25 mouse cellular contexts compared by ENCODE assay signal in genomic region chr13:29810780-29811179, GRCm38 (mm10). TPM values are rescaled to one million over a fixed set of nuclear protein-coding genes. Genes with fewer than 3 reads are reported as not detected.
DNase-seq lines count a peak whose midpoint lies in the region; ATAC-seq and TF ChIP-seq lines count a peak whose summit lies in the region.
"Had no signal": no experiment of that assay in that cellular context is flagged by ENCODE, and none has a peak within 500 bp of the region (broad histone marks: within the 10 kb centered on the region; RNA-seq: fewer than 3 reads in every experiment).

No protein-coding gene starts in this region.

- no peak overlapping the region for H3K4me3 ChIP-seq in forebrain, embryonic 13.5 days
- H3K4me3 ChIP-seq in forebrain, embryonic 12.5 days (replicated peaks), result no peak overlapping the region
- no peak overlapping the region for H3K4me3 ChIP-seq in forebrain, embryonic 15.5 days
- no peak overlapping the region for H3K4me3 ChIP-seq in forebrain, postnatal 0 days (ENCODE audit: low read depth, low read length)
- H3K4me3 ChIP-seq in intestine, embryonic 14.5 days (ENCODE audit: low read depth, low read length), result no peak overlapping the region
- no peak overlapping the region for H3K4me3 ChIP-seq in intestine, embryonic 16.5 days (ENCODE audit: low read length)
- H3K4me3 ChIP-seq: embryonic facial prominence, embryonic 13.5 days; embryonic facial prominence, embryonic 15.5 days; erythroblast, embryonic 14.5 days had no signal

- no peak overlapping the region for H3K9ac ChIP-seq in forebrain, embryonic 13.5 days
- no peak overlapping the region for H3K9ac ChIP-seq in forebrain, embryonic 12.5 days
- H3K9ac ChIP-seq in forebrain, embryonic 15.5 days (replicated peaks), result no peak overlapping the region
- no peak overlapping the region for H3K9ac ChIP-seq in forebrain, postnatal 0 days
- no peak overlapping the region for H3K9ac ChIP-seq in intestine, embryonic 14.5 days (ENCODE audit: low read length)
- H3K9ac ChIP-seq in intestine, embryonic 16.5 days (ENCODE audit: low read depth, low read length), result no peak overlapping the region
- H3K9ac ChIP-seq: embryonic facial prominence, embryonic 13.5 days; embryonic facial prominence, embryonic 15.5 days had no signal

- peak overlapping the region; percentile 5; the same call in 1 of the 2 replicates for H3K27ac ChIP-seq in forebrain, embryonic 13.5 days
- H3K27ac ChIP-seq in forebrain, embryonic 12.5 days, result no peak overlapping the region
- no peak overlapping the region; the same call in 1 of the 2 replicates for H3K27ac ChIP-seq in forebrain, embryonic 15.5 days (replicated peaks)
- H3K27ac ChIP-seq in forebrain, postnatal 0 days (ENCODE audit: low read depth, low read length), result no peak overlapping the region
- H3K27ac ChIP-seq in intestine, embryonic 14.5 days (ENCODE audit: low read depth), result no peak overlapping the region
- H3K27ac ChIP-seq in intestine, embryonic 16.5 days (ENCODE audit: low read length), result no peak overlapping the region
- H3K27ac ChIP-seq: embryonic facial prominence, embryonic 13.5 days; embryonic facial prominence, embryonic 15.5 days had no signal

- no peaks in the 10 kb centered on the region for H3K27me3 ChIP-seq in forebrain, embryonic 13.5 days
- H3K27me3 ChIP-seq in forebrain, embryonic 12.5 days, result no peaks in the 10 kb centered on the region
- H3K27me3 ChIP-seq in forebrain, embryonic 15.5 days, result no peaks in the 10 kb centered on the region
- H3K27me3 ChIP-seq in forebrain, postnatal 0 days (ENCODE audit: insufficient read depth, low read length), result no peaks in the 10 kb centered on the region
- no peaks in the 10 kb centered on the region for H3K27me3 ChIP-seq in intestine, embryonic 14.5 days (replicated peaks; ENCODE audit: control insufficient read depth, insufficient read depth, low read length)
- no peaks in the 10 kb centered on the region for H3K27me3 ChIP-seq in intestine, embryonic 16.5 days (replicated peaks; ENCODE audit: control insufficient read depth, insufficient read depth, low read length)
- H3K27me3 ChIP-seq: CH12.LX; embryonic facial prominence, embryonic 13.5 days; embryonic facial prominence, embryonic 15.5 days; Patski had no signal

- H3K4me2 ChIP-seq in forebrain, embryonic 13.5 days, result no peak overlapping the region
- H3K4me2 ChIP-seq in forebrain, embryonic 12.5 days, result no peak overlapping the region
- no peak overlapping the region for H3K4me2 ChIP-seq in forebrain, embryonic 15.5 days (replicated peaks)
- H3K4me2 ChIP-seq in forebrain, postnatal 0 days (ENCODE audit: low read depth), result no peak overlapping the region
- no peak overlapping the region for H3K4me2 ChIP-seq in intestine, embryonic 14.5 days (ENCODE audit: low read length)
- no peak overlapping the region for H3K4me2 ChIP-seq in intestine, embryonic 16.5 days (ENCODE audit: low read depth, low read length)
- H3K4me2 ChIP-seq: embryonic facial prominence, embryonic 13.5 days; embryonic facial prominence, embryonic 15.5 days had no signal

- H3K36me3 ChIP-seq in forebrain, embryonic 13.5 days (ENCODE audit: poor library complexity, severe bottlenecking), result no peaks in the 10 kb centered on the region
- H3K36me3 ChIP-seq in forebrain, embryonic 12.5 days (replicated peaks), result no peaks in the 10 kb centered on the region
- no peaks in the 10 kb centered on the region for H3K36me3 ChIP-seq in forebrain, embryonic 15.5 days
- H3K36me3 ChIP-seq in forebrain, postnatal 0 days (ENCODE audit: insufficient read depth), result no peaks in the 10 kb centered on the region
- no peaks in the 10 kb centered on the region for H3K36me3 ChIP-seq in intestine, embryonic 14.5 days (ENCODE audit: control insufficient read depth, insufficient read depth, low read length)
- H3K36me3 ChIP-seq in intestine, embryonic 16.5 days (ENCODE audit: control insufficient read depth, insufficient read depth, low read length), result no peaks in the 10 kb centered on the region
- H3K36me3 ChIP-seq: embryonic facial prominence, embryonic 13.5 days; embryonic facial prominence, embryonic 15.5 days had no signal

- no peak for DNase-seq in forebrain, postnatal 0 days
- peak; percentile 9 for DNase-seq in intestine, embryonic 14.5 days (ENCODE audit: low spot score)
- DNase-seq: adrenal gland, adult 8-10 months; adrenal gland, postnatal 14 days; adrenal gland, postnatal 36 days; B cell, adult 2 months; cerebellum, adult 11 months; cerebellum, adult 18-20 months; cerebellum, adult 8-10 months; cerebellum, adult 9-11 months; cerebellum, postnatal 14 days; cerebellum, postnatal 36 days; embryo, embryonic 11 days had no signal

- ATAC-seq in forebrain, embryonic 13.5 days, result peak; percentile 65
- ATAC-seq in forebrain, embryonic 12.5 days (ENCODE audit: low FRiP score), result no peak
- peak; percentile 48; the same call in 1 of the 2 replicates for ATAC-seq in forebrain, embryonic 15.5 days (replicated peaks)
- ATAC-seq in forebrain, postnatal 0 days, result no peak
- no peak for ATAC-seq in intestine, embryonic 14.5 days (replicated peaks; ENCODE audit: low FRiP score, low TSS enrichment, low read depth)
- no peak for ATAC-seq in intestine, embryonic 16.5 days
- ATAC-seq: activated CD4-positive, CD25-positive, alpha-beta regulatory T cell, adult 4 months; CD4-positive, CD25-positive, alpha-beta regulatory T cell, adult 4 months; Patski had no signal

- WGBS in forebrain, embryonic 13.5 days, result 63% methylated on average over 4 of the region's 4 CpGs
- 70% methylated on average over 4 of the region's 4 CpGs for WGBS in forebrain, embryonic 12.5 days
- WGBS in forebrain, embryonic 15.5 days, result 56% methylated on average over 4 of the region's 4 CpGs
- 41% methylated on average over 4 of the region's 4 CpGs for WGBS in forebrain, postnatal 0 days
- WGBS in intestine, embryonic 14.5 days, result 81% methylated on average over 4 of the region's 4 CpGs
- 86% methylated on average over 4 of the region's 4 CpGs for WGBS in intestine, embryonic 16.5 days

- peaks cover 24% of the 10 kb centered on the region for H3K4me1 ChIP-seq in forebrain, embryonic 13.5 days
- peaks cover 6% of the 10 kb centered on the region for H3K4me1 ChIP-seq in forebrain, embryonic 12.5 days
- H3K4me1 ChIP-seq in forebrain, embryonic 15.5 days, result peaks cover 15% of the 10 kb centered on the region
- no peaks in the 10 kb centered on the region for H3K4me1 ChIP-seq in forebrain, postnatal 0 days (ENCODE audit: insufficient read depth)
- no peaks in the 10 kb centered on the region for H3K4me1 ChIP-seq in intestine, embryonic 14.5 days (replicated peaks; ENCODE audit: control insufficient read depth, insufficient read depth, low read length)
- no peaks in the 10 kb centered on the region for H3K4me1 ChIP-seq in intestine, embryonic 16.5 days (ENCODE audit: control insufficient read depth, insufficient read depth, low read length)
- H3K4me1 ChIP-seq: embryonic facial prominence, embryonic 15.5 days had no signal

- no peak for TF ChIP-seq CTCF in forebrain, postnatal 0 days (IDR thresholded peaks at IDR 0.05; ENCODE audit: low read depth)

- no peaks in the 10 kb centered on the region for H3K9me3 ChIP-seq in forebrain, embryonic 13.5 days (replicated peaks)
- no peaks in the 10 kb centered on the region for H3K9me3 ChIP-seq in forebrain, embryonic 12.5 days
- H3K9me3 ChIP-seq in forebrain, embryonic 15.5 days, result no peaks in the 10 kb centered on the region
- no peaks in the 10 kb centered on the region for H3K9me3 ChIP-seq in forebrain, postnatal 0 days (ENCODE audit: low read length)
- no peaks in the 10 kb centered on the region for H3K9me3 ChIP-seq in intestine, embryonic 14.5 days (ENCODE audit: control insufficient read depth, low read length)
- no peaks in the 10 kb centered on the region for H3K9me3 ChIP-seq in intestine, embryonic 16.5 days (ENCODE audit: control insufficient read depth, low read length)
- H3K9me3 ChIP-seq: embryonic facial prominence, embryonic 13.5 days; embryonic facial prominence, embryonic 15.5 days; G1E had no signal

RNA-seq across cellular contexts. Expression of gene Cdkal1, which starts 44.7 kb away (rescaled TPM):
- 29.4 and 29.5 TPM in 2 replicates for polyA plus RNA-seq in forebrain, embryonic 13.5 days (2015; fragmentation: Nextera tagmentation; extraction: Ambion mirVana)
- polyA plus RNA-seq in forebrain, embryonic 12.5 days (2016; fragmentation: Nextera tagmentation; extraction: Ambion mirVana), result 33.9 and 37.2 TPM in 2 replicates
- polyA plus RNA-seq in forebrain, embryonic 15.5 days (2015; fragmentation: Nextera tagmentation; extraction: Ambion mirVana), result 27.8 and 28.0 TPM in 2 replicates
- total RNA-seq in forebrain, postnatal 0 days (2014; rRNA removed), result 16.7 and 17.9 TPM in 2 replicates
- 16.8 and 18.3 TPM in 2 replicates for polyA plus RNA-seq in forebrain, postnatal 0 days (2015; fragmentation: Nextera tagmentation; extraction: Ambion mirVana)
- 33.9 and 35.2 TPM in 2 replicates for polyA plus RNA-seq in intestine, embryonic 14.5 days (2014; fragmentation: Nextera tagmentation; extraction: Ambion mirVana)
- polyA plus RNA-seq in intestine, embryonic 16.5 days (2015; fragmentation: Nextera tagmentation; extraction: Ambion mirVana), result 23.4 and 25.0 TPM in 2 replicates

Comparison
In these comparisons a context has a peak if more than half of its experiments do, and no peak if none do; other contexts are left out.
1. ATAC-seq: peak in forebrain, embryonic 13.5 days (single experiment) and forebrain, embryonic 15.5 days (single experiment); none in forebrain, embryonic 12.5 days (single experiment), forebrain, postnatal 0 days (single experiment), intestine, embryonic 14.5 days (single experiment) and intestine, embryonic 16.5 days (single experiment).